29 mouse cellular contexts compared by ENCODE assay signal in genomic region chr6:147973059-147973458, GRCm38 (mm10).
"Had no signal": no experiment of that assay in that cellular context is flagged by ENCODE, and none has a peak within 500 bp of the region (broad histone marks: within the 10 kb centered on the region; RNA-seq: fewer than 3 reads in every experiment).

No protein-coding gene starts in this region.

- H3K4me1 ChIP-seq: embryonic facial prominence, embryonic 10.5 days; embryonic facial prominence, embryonic 12.5 days; embryonic facial prominence, embryonic 13.5 days; embryonic facial prominence, embryonic 15.5 days; forebrain, embryonic 10.5 days; forebrain, embryonic 12.5 days; forebrain, embryonic 13.5 days; forebrain, embryonic 15.5 days had no signal

- H3K27me3 ChIP-seq: embryonic facial prominence, embryonic 12.5 days; embryonic facial prominence, embryonic 13.5 days; embryonic facial prominence, embryonic 15.5 days; forebrain, embryonic 12.5 days; forebrain, embryonic 13.5 days; forebrain, embryonic 15.5 days had no signal

- DNase-seq: cerebellum, adult 18-20 months; cerebellum, adult 2 months; cerebellum, adult 8-10 months; cerebellum, adult 9-10 months; cerebellum, adult 9-11 months; cerebellum, postnatal 10 days; cerebellum, postnatal 14 days; cerebellum, postnatal 25 days; cerebellum, postnatal 36 days; embryo, embryonic 11 days; forebrain, postnatal 0 days; gastrocnemius, adult 2 months; gastrocnemius, postnatal 10 days; gastrocnemius, postnatal 14 days; gastrocnemius, postnatal 36 days; heart, adult 11 months; heart, adult 18-20 months; heart, adult 2 months had no signal

- H3K4me2 ChIP-seq: embryonic facial prominence, embryonic 12.5 days; embryonic facial prominence, embryonic 13.5 days; embryonic facial prominence, embryonic 15.5 days; forebrain, embryonic 12.5 days; forebrain, embryonic 13.5 days; forebrain, embryonic 15.5 days had no signal

- ATAC-seq: forebrain, embryonic 13.5 days; forebrain, embryonic 14.5 days; forebrain, embryonic 15.5 days; forebrain, embryonic 16.5 days; forebrain, postnatal 0 days had no signal

- H3K27ac ChIP-seq: embryonic facial prominence, embryonic 10.5 days; embryonic facial prominence, embryonic 12.5 days; embryonic facial prominence, embryonic 13.5 days; embryonic facial prominence, embryonic 15.5 days; forebrain, embryonic 10.5 days; forebrain, embryonic 12.5 days; forebrain, embryonic 13.5 days; forebrain, embryonic 15.5 days; gastrocnemius, adult 2 months; heart, adult 2 months had no signal

- H3K4me3 ChIP-seq: embryonic facial prominence, embryonic 10.5 days; embryonic facial prominence, embryonic 12.5 days; embryonic facial prominence, embryonic 13.5 days; embryonic facial prominence, embryonic 15.5 days; erythroblast, embryonic 14.5 days; forebrain, embryonic 10.5 days; forebrain, embryonic 12.5 days; forebrain, embryonic 13.5 days; forebrain, embryonic 15.5 days; gastrocnemius, adult 2 months; heart, adult 2 months had no signal

- H3K36me3 ChIP-seq: embryonic facial prominence, embryonic 10.5 days; embryonic facial prominence, embryonic 12.5 days; embryonic facial prominence, embryonic 13.5 days; embryonic facial prominence, embryonic 15.5 days; forebrain, embryonic 10.5 days; forebrain, embryonic 12.5 days; forebrain, embryonic 15.5 days had no signal

- H3K9ac ChIP-seq: embryonic facial prominence, embryonic 12.5 days; embryonic facial prominence, embryonic 13.5 days; embryonic facial prominence, embryonic 15.5 days; forebrain, embryonic 12.5 days; forebrain, embryonic 13.5 days; forebrain, embryonic 15.5 days; forebrain, postnatal 0 days had no signal

- H3K9me3 ChIP-seq: embryonic facial prominence, embryonic 10.5 days; embryonic facial prominence, embryonic 12.5 days; embryonic facial prominence, embryonic 13.5 days; embryonic facial prominence, embryonic 15.5 days; forebrain, embryonic 10.5 days; forebrain, embryonic 12.5 days; forebrain, embryonic 13.5 days; forebrain, embryonic 15.5 days had no signal
